Mouse (Mus musculus) liver, adult (tissue): ENCODE data around the gene Arid1b.

ENCODE experiments used
- GATA4 ChIP-seq: IDR thresholded peaks from 2 replicates; pipeline ENCODE4 v1.6.1; 2014; ENCODE audit warnings: mild to moderate bottlenecking, low read length; ENCODE audit not compliant: insufficient replicate concordance

Gene Arid1b

GRCm38 (mm10) chr17:5179925-5180525, 185.9 kb downstream of the Arid1b start:
- TF ChIP-seq GATA4, result 0 out of 2 replicates have a peak, but pooled peaks have one; percentile 40

DNA sequence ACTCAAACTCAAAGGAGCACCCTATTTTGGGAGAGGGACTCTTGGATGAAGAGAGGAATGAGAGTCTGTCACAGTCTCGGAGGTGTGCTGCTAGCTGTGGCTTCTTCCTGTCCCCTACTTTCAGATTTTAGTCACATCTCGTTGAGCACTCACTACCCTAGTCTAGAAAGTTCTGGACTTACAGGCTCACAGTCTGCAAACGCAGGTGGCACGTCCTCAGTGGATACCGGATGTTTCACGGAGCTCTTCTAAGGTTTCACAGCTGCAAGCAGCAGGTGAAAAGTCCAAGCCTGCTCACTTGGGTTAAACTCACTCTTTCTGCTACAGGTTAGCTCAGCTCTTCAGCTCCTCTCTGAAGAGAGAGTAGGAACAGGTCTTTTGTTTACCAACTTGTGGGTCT, 186.8 kb downstream of the Arid1b start:
- TF ChIP-seq GATA4, result no peak

DNA sequence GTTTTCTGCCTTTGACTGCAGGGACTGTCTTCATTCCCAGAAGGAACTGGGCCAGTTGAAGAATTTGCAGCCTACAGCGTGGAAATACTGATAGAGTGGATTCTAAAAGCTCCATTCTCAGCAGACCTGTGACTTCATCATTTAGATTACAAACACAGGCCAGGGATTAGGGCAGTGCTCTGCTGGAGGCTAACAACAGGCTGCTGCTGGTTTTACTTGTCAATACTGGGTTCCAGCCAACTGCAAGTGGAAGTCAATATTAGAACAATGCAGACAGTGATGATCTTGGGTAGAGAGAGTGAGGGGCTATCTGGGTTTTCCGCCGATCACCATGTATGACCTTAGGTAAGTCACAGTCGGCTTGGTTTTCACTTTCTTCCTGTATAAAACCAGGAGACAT, 188.4 kb downstream of the Arid1b start:
- no peak for TF ChIP-seq GATA4

DNA sequence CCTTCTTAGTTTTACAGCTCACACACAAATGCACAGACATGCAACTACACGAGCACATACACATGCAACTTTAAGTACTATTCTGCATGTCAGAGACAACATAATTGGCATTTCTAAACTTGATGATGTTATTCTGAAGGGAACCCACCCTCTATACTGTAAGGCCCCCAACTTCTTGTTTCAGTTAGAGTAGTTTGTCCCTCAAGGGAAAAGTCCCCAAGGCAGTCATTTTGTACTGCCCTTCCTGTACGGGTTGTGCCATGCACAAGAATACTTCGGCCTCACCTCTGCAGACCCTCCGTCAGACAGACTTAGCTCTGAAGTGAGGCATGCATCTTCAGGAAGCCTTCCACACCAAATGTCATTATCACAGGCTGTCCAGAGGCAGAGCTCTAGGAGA, 191.4 kb downstream of the Arid1b start:
- no peak for TF ChIP-seq GATA4

GRCm38 (mm10) chr17:5187546-5187945, 193.4 kb downstream of the Arid1b start:
- TF ChIP-seq GATA4, result no peak

DNA sequence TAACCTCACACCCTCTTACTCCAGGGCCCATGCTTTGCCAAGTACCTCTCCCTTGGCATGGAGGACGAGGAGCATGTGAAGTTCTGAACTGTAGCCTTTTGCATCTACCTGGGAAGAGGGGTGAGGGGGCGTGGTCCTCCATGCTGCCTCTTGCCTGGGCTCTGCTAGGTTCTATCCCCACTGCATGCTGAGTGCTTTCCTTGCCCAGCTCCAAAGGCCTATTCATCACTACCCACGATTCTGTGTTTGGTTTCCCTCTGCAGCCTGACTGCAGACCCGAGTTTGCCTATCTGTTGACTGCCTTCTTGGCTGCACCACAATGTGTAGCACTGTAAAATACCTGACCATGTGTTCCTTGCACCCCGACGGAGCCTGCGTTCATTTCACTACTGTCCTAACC, 194.3 kb downstream of the Arid1b start:
- no peak for TF ChIP-seq GATA4

DNA sequence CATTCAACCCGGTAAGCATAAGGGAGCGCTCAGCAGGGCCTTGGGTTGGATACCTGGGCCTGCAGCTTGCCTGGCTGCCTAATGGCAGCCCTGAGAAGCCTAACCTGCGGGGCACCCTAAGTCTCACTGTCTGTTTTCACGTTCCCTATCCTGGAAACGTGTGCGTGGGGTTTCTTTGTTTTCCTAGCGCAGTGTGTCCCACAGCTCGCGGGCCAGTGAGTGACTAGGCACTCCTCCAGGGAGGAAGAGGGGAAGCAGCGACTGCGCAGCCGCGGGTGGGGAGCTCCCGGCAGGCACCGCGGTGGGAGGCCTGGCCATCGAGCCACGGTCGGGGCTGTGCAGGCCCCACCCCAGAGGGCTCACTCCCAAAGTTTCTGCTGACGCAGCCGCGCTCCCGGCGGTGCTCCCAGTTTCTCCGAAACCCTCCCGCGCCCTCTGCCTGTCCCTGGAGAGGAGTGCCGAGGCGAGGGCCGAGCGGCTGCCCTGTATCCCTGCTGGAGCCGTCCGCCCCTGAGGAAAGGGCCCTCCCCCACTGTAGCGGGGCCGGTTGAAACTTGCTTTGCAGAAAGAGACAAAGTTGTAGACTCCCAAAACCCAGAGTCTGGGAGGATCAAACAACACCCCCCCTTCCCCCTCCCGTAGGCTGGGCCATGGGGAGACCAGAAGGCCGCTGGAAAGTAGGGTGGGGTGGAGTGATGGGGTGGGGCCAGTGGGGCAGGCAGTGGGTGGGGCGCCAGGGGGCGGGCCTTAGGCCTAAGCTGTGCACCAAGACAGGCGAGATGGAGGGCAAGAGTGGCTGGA, 195.6 kb downstream of the Arid1b start:
- peak; percentile 28; the same call in 1 of the 2 replicates for TF ChIP-seq GATA4

DNA sequence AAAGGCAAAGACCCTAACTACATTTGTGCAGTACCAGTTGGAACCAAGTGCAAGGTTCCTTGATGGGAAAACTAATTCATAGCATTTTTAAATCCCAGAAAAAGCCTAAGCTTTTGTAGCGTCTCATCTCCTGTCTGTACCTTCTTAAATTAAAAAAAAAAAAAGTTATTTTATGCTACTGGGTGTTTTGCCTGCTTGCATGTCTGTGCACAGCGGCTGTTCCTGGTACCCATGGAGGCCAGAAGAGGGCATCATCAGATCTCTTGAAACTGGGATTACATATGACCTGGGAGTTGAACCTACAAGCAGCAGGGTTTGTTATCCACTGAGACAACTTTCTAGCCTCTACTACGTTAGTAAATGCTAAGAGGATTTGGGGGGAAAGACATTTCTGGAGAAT, 196.2 kb downstream of the Arid1b start:
- no peak for TF ChIP-seq GATA4

- TF ChIP-seq GATA4, result no peak
Observed at GRCm38 (mm10) chr17:5194157-5194916, 200.2 kb downstream of the Arid1b start.

- no peak for TF ChIP-seq GATA4
Observed at GRCm38 (mm10) chr17:5195397-5195796, 201.3 kb downstream of the Arid1b start.

- TF ChIP-seq GATA4, result no peak
Observed at GRCm38 (mm10) chr17:5196005-5196404, 201.9 kb downstream of the Arid1b start.

DNA sequence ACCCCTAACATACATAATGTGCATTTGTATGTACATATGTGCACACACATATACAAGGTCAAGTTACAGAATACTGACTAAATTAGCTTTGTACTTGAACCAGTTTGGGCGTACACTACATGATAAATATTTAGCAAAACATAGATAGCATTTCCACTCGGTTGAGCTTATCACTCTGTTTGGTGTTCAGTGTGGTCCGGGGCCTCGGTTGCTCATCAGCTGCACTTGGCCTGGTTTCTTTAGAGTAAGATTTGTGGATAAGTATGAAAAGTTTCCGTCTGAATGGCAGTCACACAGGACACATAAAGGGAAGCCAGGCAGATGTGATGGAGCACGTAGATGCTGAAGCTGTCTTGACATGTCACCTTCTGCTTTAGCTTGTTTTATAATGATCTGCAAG, 202.4 kb downstream of the Arid1b start:
- no peak for TF ChIP-seq GATA4

DNA sequence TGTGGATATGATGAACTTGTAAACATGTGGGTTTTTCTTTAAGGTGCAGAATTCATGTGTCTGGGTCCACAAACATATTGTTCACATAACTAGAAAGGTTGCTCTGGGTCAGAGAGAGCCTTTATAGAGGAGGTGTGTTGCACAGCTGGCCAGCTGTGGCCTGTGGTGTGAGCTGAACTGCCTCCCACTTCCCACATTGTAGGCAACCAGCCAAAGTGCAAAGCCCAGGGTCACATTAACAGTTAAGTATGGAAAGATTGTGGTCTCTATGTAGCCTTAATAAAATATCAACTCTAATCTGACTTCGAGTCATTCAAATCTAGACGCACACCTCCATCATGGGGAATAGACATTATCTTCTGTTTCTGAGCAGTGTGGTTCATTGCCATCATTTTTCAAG, 203.0 kb downstream of the Arid1b start:
- TF ChIP-seq GATA4, result no peak

DNA sequence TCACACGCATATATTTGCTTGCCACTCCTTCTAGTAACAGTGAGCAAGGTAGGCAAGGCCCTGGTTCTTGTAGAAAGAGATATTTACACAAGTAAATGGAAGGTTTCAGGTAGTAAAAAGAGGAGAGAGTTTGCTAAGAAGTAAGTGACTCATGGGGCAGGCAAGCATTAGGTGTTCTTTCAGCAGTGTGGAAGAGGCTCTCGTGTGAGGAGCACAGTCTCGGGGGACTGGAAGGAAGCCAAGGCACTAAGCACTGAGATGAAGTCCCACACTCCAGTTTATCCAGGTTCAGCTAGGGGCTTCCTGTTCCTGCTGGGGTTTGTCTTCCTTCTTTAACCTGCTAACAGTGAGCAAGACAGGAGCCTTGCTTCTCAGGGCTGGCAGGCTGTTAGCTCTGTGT, 203.6 kb downstream of the Arid1b start:
- no peak for TF ChIP-seq GATA4

GRCm38 (mm10) chr17:5198252-5198651, 204.1 kb downstream of the Arid1b start:
- no peak for TF ChIP-seq GATA4

DNA sequence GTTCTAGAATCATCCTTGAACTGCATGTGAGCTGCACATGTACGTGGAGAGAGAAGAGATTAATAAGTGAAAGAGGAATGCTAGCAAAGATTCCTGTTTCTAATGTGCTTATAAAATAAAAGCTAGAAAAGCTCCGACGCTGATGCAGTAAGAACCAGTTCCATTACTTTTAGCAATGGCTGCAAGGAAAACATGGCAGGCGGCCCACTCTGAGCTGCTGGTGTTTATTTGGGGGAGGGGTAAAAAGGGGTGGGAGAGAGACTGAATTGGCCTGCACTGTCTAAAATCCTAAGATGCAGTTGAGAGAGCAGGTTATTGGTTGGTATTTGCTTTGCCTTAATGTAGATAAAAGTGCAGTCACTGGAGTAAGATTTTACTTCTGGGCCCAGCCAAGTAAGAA, 204.7 kb downstream of the Arid1b start:
- no peak for TF ChIP-seq GATA4
